In genomic region chr10:121243373-121244207, GRCm38 (mm10) we compare ENCODE assay signal across 24 mouse cellular contexts.
DNase-seq lines count a peak whose midpoint lies in the region; ATAC-seq and TF ChIP-seq lines count a peak whose summit lies in the region.
"Had no signal": no experiment of that assay in that cellular context is flagged by ENCODE, and none has a peak within 500 bp of the region (broad histone marks: within the 10 kb centered on the region; RNA-seq: fewer than 3 reads in every experiment).

No protein-coding gene starts in this region.

- no peak for DNase-seq in lung, adult 18-20 months
- DNase-seq in forelimb bud, embryonic 11.5 days (ENCODE audit: low read depth, low spot score): peak; percentile 72
- peak; percentile 54 for DNase-seq in limb, embryonic 14.5 days (ENCODE audit: low spot score)
- DNase-seq in adrenal gland, postnatal 14 days: no peak
- DNase-seq in cerebellum, adult 9-10 months: no peak
- DNase-seq: adrenal gland, postnatal 25 days; cerebellum, adult 8-10 months; gastrocnemius, postnatal 14 days; heart, adult 18-20 months; heart, postnatal 10 days; liver; thymus, adult 2 months; thymus, postnatal 4 days had no signal

- H3K9me3 ChIP-seq in intestine, embryonic 15.5 days: no peaks in the 10 kb centered on the region
- no peaks in the 10 kb centered on the region for H3K9me3 ChIP-seq in intestine, postnatal 0 days (ENCODE audit: control insufficient read depth)
- no peaks in the 10 kb centered on the region for H3K9me3 ChIP-seq in lung, embryonic 16.5 days (ENCODE audit: control insufficient read depth, low read length)
- no peaks in the 10 kb centered on the region for H3K9me3 ChIP-seq in limb, embryonic 14.5 days (ENCODE audit: control insufficient read depth, low read length)
- H3K9me3 ChIP-seq: embryonic facial prominence, embryonic 15.5 days; forebrain, embryonic 15.5 days; heart, embryonic 12.5 days; hindbrain, embryonic 10.5 days; liver, embryonic 15.5 days had no signal

- no peak overlapping the region for H3K4me3 ChIP-seq in intestine, embryonic 15.5 days (replicated peaks)
- no peak overlapping the region for H3K4me3 ChIP-seq in intestine, postnatal 0 days (ENCODE audit: low read depth, low read length)
- no peak overlapping the region for H3K4me3 ChIP-seq in lung, embryonic 16.5 days (ENCODE audit: low read length)
- H3K4me3 ChIP-seq in limb, embryonic 14.5 days (replicated peaks; ENCODE audit: low read length): no peak overlapping the region
- H3K4me3 ChIP-seq: embryonic facial prominence, embryonic 15.5 days; forebrain, embryonic 15.5 days; heart, embryonic 12.5 days; hindbrain, embryonic 10.5 days; liver, embryonic 15.5 days had no signal

- H3K4me2 ChIP-seq in intestine, embryonic 15.5 days (replicated peaks): 0 out of 2 replicates have a peak overlapping the region, but pooled peaks have one; percentile 1
- no peak overlapping the region for H3K4me2 ChIP-seq in intestine, postnatal 0 days (replicated peaks; ENCODE audit: low read depth)
- H3K4me2 ChIP-seq in lung, embryonic 16.5 days (ENCODE audit: low read depth, low read length): no peak overlapping the region
- H3K4me2 ChIP-seq in limb, embryonic 14.5 days (replicated peaks; ENCODE audit: low read depth, low read length, severe bottlenecking): peak overlapping the region; percentile 32
- H3K4me2 ChIP-seq: embryonic facial prominence, embryonic 15.5 days; forebrain, embryonic 15.5 days; heart, embryonic 12.5 days; liver, embryonic 15.5 days had no signal

- ATAC-seq in intestine, embryonic 15.5 days: no peak
- ATAC-seq in intestine, postnatal 0 days: no peak
- ATAC-seq in lung, embryonic 16.5 days (ENCODE audit: low read depth): no peak
- ATAC-seq in limb, embryonic 14.5 days (ENCODE audit: low FRiP score, low read depth): peak; percentile 74
- ATAC-seq: forebrain, embryonic 15.5 days; hindbrain, embryonic 16.5 days; midbrain, embryonic 16.5 days had no signal

- H3K36me3 ChIP-seq in intestine, embryonic 15.5 days: no peaks in the 10 kb centered on the region
- H3K36me3 ChIP-seq in intestine, postnatal 0 days (ENCODE audit: control insufficient read depth, insufficient read depth): no peaks in the 10 kb centered on the region
- H3K36me3 ChIP-seq in lung, embryonic 16.5 days (ENCODE audit: control insufficient read depth, insufficient read depth, low read length): no peaks in the 10 kb centered on the region
- no peaks in the 10 kb centered on the region for H3K36me3 ChIP-seq in limb, embryonic 14.5 days (ENCODE audit: control insufficient read depth, insufficient read depth, low read length)
- H3K36me3 ChIP-seq: embryonic facial prominence, embryonic 15.5 days; forebrain, embryonic 15.5 days; heart, embryonic 12.5 days; hindbrain, embryonic 10.5 days; liver, embryonic 15.5 days had no signal

- TF ChIP-seq POLR2A in limb, embryonic 14.5 days (IDR thresholded peaks at IDR 0.05; ENCODE audit: borderline replicate concordance, extremely low read depth, insufficient read depth, insufficient read length): no peak

- 35% methylated on average over 23 of the region's 23 CpGs for WGBS in intestine, embryonic 15.5 days
- 50% methylated on average over 23 of the region's 23 CpGs for WGBS in intestine, postnatal 0 days
- WGBS in lung, embryonic 16.5 days: 51% methylated on average over 23 of the region's 23 CpGs
- 25% methylated on average over 23 of the region's 23 CpGs for WGBS in limb, embryonic 14.5 days

- TF ChIP-seq CTCF in intestine, postnatal 0 days (IDR thresholded peaks at IDR 0.05; ENCODE audit: low read depth): no peak

- no peaks in the 10 kb centered on the region for H3K4me1 ChIP-seq in intestine, embryonic 15.5 days (replicated peaks)
- H3K4me1 ChIP-seq in intestine, postnatal 0 days (replicated peaks; ENCODE audit: control insufficient read depth, insufficient read depth, low read length): 0 out of 2 replicates have a peak, but pooled peaks cover 2% of the 10 kb centered on the region
- H3K4me1 ChIP-seq in lung, embryonic 16.5 days (replicated peaks; ENCODE audit: control insufficient read depth, insufficient read depth, low read length): peaks cover 9% of the 10 kb centered on the region
- peaks cover 21% of the 10 kb centered on the region for H3K4me1 ChIP-seq in limb, embryonic 14.5 days (ENCODE audit: control insufficient read depth, insufficient read depth, low read length)
- H3K4me1 ChIP-seq: embryonic facial prominence, embryonic 15.5 days; forebrain, embryonic 15.5 days; heart, embryonic 12.5 days; liver, embryonic 15.5 days had no signal

- no peaks in the 10 kb centered on the region for H3K27me3 ChIP-seq in intestine, embryonic 15.5 days (replicated peaks)
- H3K27me3 ChIP-seq in intestine, postnatal 0 days (replicated peaks; ENCODE audit: control insufficient read depth, insufficient read depth, low read length): no peaks in the 10 kb centered on the region
- H3K27me3 ChIP-seq in lung, embryonic 16.5 days (ENCODE audit: control insufficient read depth, insufficient read depth, low read depth, low read length): no peaks in the 10 kb centered on the region
- no peaks in the 10 kb centered on the region for H3K27me3 ChIP-seq in limb, embryonic 14.5 days (ENCODE audit: control insufficient read depth, insufficient read depth, low read length)
- H3K27me3 ChIP-seq: embryonic facial prominence, embryonic 15.5 days; forebrain, embryonic 15.5 days; heart, embryonic 12.5 days; liver, embryonic 15.5 days had no signal

- H3K9ac ChIP-seq in intestine, embryonic 15.5 days: no peak overlapping the region
- no peak overlapping the region for H3K9ac ChIP-seq in intestine, postnatal 0 days (ENCODE audit: low read depth, low read length)
- no peak overlapping the region for H3K9ac ChIP-seq in lung, embryonic 16.5 days (ENCODE audit: low read length)
- no peak overlapping the region for H3K9ac ChIP-seq in limb, embryonic 14.5 days (ENCODE audit: low read depth, low read length, severe bottlenecking)
- H3K9ac ChIP-seq: embryonic facial prominence, embryonic 15.5 days; forebrain, embryonic 15.5 days; heart, embryonic 12.5 days; liver, embryonic 15.5 days had no signal

- no peak overlapping the region for H3K27ac ChIP-seq in intestine, embryonic 15.5 days
- no peak overlapping the region for H3K27ac ChIP-seq in intestine, postnatal 0 days (ENCODE audit: low read depth, low read length)
- H3K27ac ChIP-seq in lung, embryonic 16.5 days (ENCODE audit: low read length): peak overlapping the region; percentile 76
- H3K27ac ChIP-seq in limb, embryonic 14.5 days (replicated peaks; ENCODE audit: low read depth, low read length): peak overlapping the region; percentile 48; the same call in 1 of the 2 replicates
- H3K27ac ChIP-seq: embryonic facial prominence, embryonic 15.5 days; forebrain, embryonic 15.5 days; hindbrain, embryonic 10.5 days; macrophage had no signal

Comparison
In these comparisons a context has a peak if more than half of its experiments do, and no peak if none do; other contexts are left out.
1. H3K4me2 ChIP-seq: peak in intestine, embryonic 15.5 days (single experiment) and limb, embryonic 14.5 days (single experiment); none in intestine, postnatal 0 days (single experiment) and lung, embryonic 16.5 days (single experiment).
2. H3K27ac ChIP-seq: peak in lung, embryonic 16.5 days (single experiment) and limb, embryonic 14.5 days (single experiment); none in intestine, embryonic 15.5 days (single experiment) and intestine, postnatal 0 days (single experiment).
3. DNase-seq: peak in forelimb bud, embryonic 11.5 days (single experiment) and limb, embryonic 14.5 days (single experiment); none in lung, adult 18-20 months (0 of 2), adrenal gland, postnatal 14 days (single experiment) and cerebellum, adult 9-10 months (single experiment).